Mouse (Mus musculus) forebrain, embryonic 16.5 days (tissue): ENCODE data around the gene Slc15a5. TPM values are rescaled to one million over a fixed set of nuclear protein-coding genes. Genes with fewer than 3 reads are reported as not detected.

Experiments
- ATAC-seq: fragments of 200-750 bp; cut with Nextera tagmentation; 2 replicates; pipeline ENCODE4 v1.8.0; 2017; ENCODE audit warnings: mild to moderate bottlenecking, moderate library complexity
- H3K27ac ChIP-seq: fragments of 300-500 bp; sonication (generic); 2 replicates; pipeline ENCODE4 v1.5.1; 2014; ENCODE audit warnings: low read length, control low read depth
- H3K27me3 ChIP-seq: fragments of 300-500 bp; sonication (generic); replicated peaks from 2 replicates; pipeline ENCODE4 v1.6.1; 2014; ENCODE audit warnings: low read length; ENCODE audit not compliant: control insufficient read depth, insufficient read depth
- H3K36me3 ChIP-seq: fragments of 300-500 bp; sonication (generic); 2 replicates; pipeline ENCODE4 v1.6.1; 2014; ENCODE audit not compliant: control insufficient read depth, insufficient read depth
- H3K4me1 ChIP-seq: fragments of 300-500 bp; sonication (generic); replicated peaks from 2 replicates; pipeline ENCODE4 v1.6.1; 2014; ENCODE audit warnings: low read length; ENCODE audit not compliant: control insufficient read depth, insufficient read depth
- H3K4me2 ChIP-seq: fragments of 300-500 bp; sonication (generic); 2 replicates; pipeline ENCODE4 v1.6.1; 2014; ENCODE audit warnings: mild to moderate bottlenecking, low read length, control low read depth
- H3K4me3 ChIP-seq: fragments of 300-500 bp; sonication (generic); replicated peaks from 2 replicates; pipeline ENCODE4 v1.5.1; 2014; ENCODE audit warnings: mild to moderate bottlenecking, low read length, control low read depth
- H3K9ac ChIP-seq: fragments of 300-500 bp; sonication (generic); replicated peaks from 2 replicates; pipeline ENCODE4 v1.6.1; 2014; ENCODE audit warnings: low read depth, low read length, control low read depth
- H3K9me3 ChIP-seq: fragments of 300-500 bp; sonication (generic); 2 replicates; pipeline ENCODE4 v1.6.1; 2016; ENCODE audit warnings: low read length; ENCODE audit not compliant: control insufficient read depth
- WGBS: fragments of 180-500 bp; shearing (Covaris S2); extraction: QIAGEN DNeasy Blood & Tissue Kit; methylation state at CpG from one replicate; pipeline ENCODE4 v1.1.7; 2014; 5-methylcytosine and 5-hydroxymethylcytosine counted together
- polyA plus RNA-seq: library from polyadenylated mRNA; unstranded; fragments of >200 nt; fragmentation: Nextera tagmentation; extraction: Ambion mirVana; gene quantifications from 2 replicates; pipeline ENCODE4 v1.2.1, GENCODE M21; 2015

The Slc15a5 gene
- polyA plus RNA-seq, 1 experiment from 2014 or later, result 0.39 TPM

- Histone ChIP-seq H3K4me3 (no peak overlapping the region), H3K27ac (peak overlapping the region; percentile 23; the same call in 1 of the 2 replicates), H3K36me3 (no peaks in the 10 kb centered on the region), H3K9ac (no peak overlapping the region), H3K27me3 (no peaks in the 10 kb centered on the region), H3K9me3 (no peaks in the 10 kb centered on the region), H3K4me2 (peak overlapping the region; percentile 40), H3K4me1 (peaks cover 4% of the 10 kb centered on the region)
- ATAC-seq, result peak; percentile 86
- WGBS, result 10% methylated on average over 16 of the region's 17 CpGs
Measured at GRCm38 (mm10) chr6:137956783-137957429, 122.8 kb downstream of the Slc15a5 start.

- H3K4me2 ChIP-seq, result no peak overlapping the region
- H3K27me3 ChIP-seq, result no peaks in the 10 kb centered on the region
- H3K9ac ChIP-seq, result no peak overlapping the region
- H3K4me1 ChIP-seq, result no peaks in the 10 kb centered on the region
- no peak overlapping the region for H3K4me3 ChIP-seq
- WGBS, result 47% methylated on average over 10 of the region's 10 CpGs
- H3K27ac ChIP-seq, result no peak overlapping the region
- peak; percentile 86 for ATAC-seq
- H3K9me3 ChIP-seq, result no peaks in the 10 kb centered on the region
- no peaks in the 10 kb centered on the region for H3K36me3 ChIP-seq
Measured at GRCm38 (mm10) chr6:137946520-137946919, 133.2 kb downstream of the Slc15a5 start.

GRCm38 (mm10) chr6:137940374-137941218 lies 139.1 kb downstream of the Slc15a5 start:
- Histone ChIP-seq H3K4me3 (no peak overlapping the region), H3K4me1 (peaks cover 5% of the 10 kb centered on the region), H3K9ac (no peak overlapping the region), H3K27ac (no peak overlapping the region), H3K27me3 (no peaks in the 10 kb centered on the region), H3K9me3 (no peaks in the 10 kb centered on the region), H3K36me3 (no peaks in the 10 kb centered on the region), H3K4me2 (no peak overlapping the region)
- 81% methylated on average over 12 of the region's 12 CpGs for WGBS
- ATAC-seq, result no peak

GRCm38 (mm10) chr6:137937541-137937940 lies 142.2 kb downstream of the Slc15a5 start:
- WGBS, result 96% methylated on average over 5 of the region's 5 CpGs
- ATAC-seq, result no peak
- no peaks in the 10 kb centered on the region for H3K27me3 ChIP-seq

GRCm38 (mm10) chr6:137936268-137936667 lies 143.4 kb downstream of the Slc15a5 start:
- WGBS, result 50% methylated on average over 1 of the region's 1 CpGs
- Histone ChIP-seq H3K36me3 (no peaks in the 10 kb centered on the region), H3K4me3 (no peak overlapping the region), H3K9ac (no peak overlapping the region), H3K4me1 (peaks cover 13% of the 10 kb centered on the region), H3K4me2 (no peak overlapping the region), H3K9me3 (no peaks in the 10 kb centered on the region), H3K27ac (no peak overlapping the region), H3K27me3 (no peaks in the 10 kb centered on the region)
- ATAC-seq, result no peak

More at GRCm38 (mm10) chr6:137937541-137937940, 142.2 kb downstream of the Slc15a5 start:
- no peak overlapping the region for H3K4me3 ChIP-seq
- no peaks in the 10 kb centered on the region for H3K36me3 ChIP-seq
- H3K9me3 ChIP-seq, result no peaks in the 10 kb centered on the region
- no peak overlapping the region for H3K27ac ChIP-seq
- peaks cover 13% of the 10 kb centered on the region for H3K4me1 ChIP-seq
- no peak overlapping the region for H3K9ac ChIP-seq
- H3K4me2 ChIP-seq, result no peak overlapping the region

GRCm38 (mm10) chr6:137935857-137936256 lies 143.9 kb downstream of the Slc15a5 start:
- no peak for ATAC-seq
- Histone ChIP-seq H3K9ac (no peak overlapping the region), H3K4me2 (no peak overlapping the region), H3K4me1 (peaks cover 13% of the 10 kb centered on the region), H3K27me3 (no peaks in the 10 kb centered on the region), H3K4me3 (no peak overlapping the region), H3K27ac (peak overlapping the region; percentile 31), H3K9me3 (no peaks in the 10 kb centered on the region), H3K36me3 (no peaks in the 10 kb centered on the region)
- WGBS, result 60% methylated on average over 7 of the region's 7 CpGs

- no peaks in the 10 kb centered on the region for H3K9me3 ChIP-seq
- peak overlapping the region; percentile 31 for H3K27ac ChIP-seq
- ATAC-seq, result no peak
- H3K36me3 ChIP-seq, result no peaks in the 10 kb centered on the region
- no peak overlapping the region for H3K4me3 ChIP-seq
- peaks cover 13% of the 10 kb centered on the region for H3K4me1 ChIP-seq
- WGBS, result 38% methylated on average over 8 of the region's 8 CpGs
- no peak overlapping the region for H3K9ac ChIP-seq
- no peak overlapping the region for H3K4me2 ChIP-seq
- no peaks in the 10 kb centered on the region for H3K27me3 ChIP-seq
Measured at GRCm38 (mm10) chr6:137935341-137935740, 144.4 kb downstream of the Slc15a5 start.

- Histone ChIP-seq H3K27ac (peak overlapping the region; percentile 24; the same call in 1 of the 2 replicates), H3K4me2 (no peak overlapping the region), H3K36me3 (no peaks in the 10 kb centered on the region), H3K27me3 (no peaks in the 10 kb centered on the region), H3K9ac (no peak overlapping the region), H3K9me3 (no peaks in the 10 kb centered on the region), H3K4me1 (peaks cover 13% of the 10 kb centered on the region), H3K4me3 (no peak overlapping the region)
- WGBS, result 36% methylated on average over 3 of the region's 3 CpGs
- peak; percentile 85 for ATAC-seq
Measured at GRCm38 (mm10) chr6:137934545-137935298, 145.0 kb downstream of the Slc15a5 start.
